Mouse (Mus musculus) kidney, adult 9 months (tissue): ENCODE results near the gene Ifna2.

Experiments used
- DNase-seq: peaks from one replicate; pipeline ENCODE4 v3.0.0; 2022

Gene Ifna2

DNA sequence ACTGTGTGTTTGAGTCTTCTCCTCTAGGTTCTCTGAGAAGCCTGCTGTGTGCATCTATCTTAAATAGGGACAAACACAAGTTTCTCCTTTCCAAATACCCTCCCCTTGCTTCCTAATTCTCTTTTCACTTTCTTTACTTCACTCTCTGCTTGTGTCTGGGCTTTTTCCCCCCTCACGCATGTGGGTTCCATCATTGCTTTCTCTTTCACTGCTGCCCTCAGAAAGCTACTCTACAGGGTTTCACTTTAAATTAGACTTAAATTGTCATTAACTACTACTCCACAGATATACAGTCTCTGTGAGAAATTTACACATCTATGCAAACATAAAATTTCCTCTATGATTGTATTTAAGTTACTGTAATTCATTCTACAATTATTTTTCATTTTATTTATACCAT is at the start of gene Ifna2:
Ifna2 (minus strand) TSS at position 101 of the 400 bp plus-strand sequence.
- DNase-seq, result no peak

DNA sequence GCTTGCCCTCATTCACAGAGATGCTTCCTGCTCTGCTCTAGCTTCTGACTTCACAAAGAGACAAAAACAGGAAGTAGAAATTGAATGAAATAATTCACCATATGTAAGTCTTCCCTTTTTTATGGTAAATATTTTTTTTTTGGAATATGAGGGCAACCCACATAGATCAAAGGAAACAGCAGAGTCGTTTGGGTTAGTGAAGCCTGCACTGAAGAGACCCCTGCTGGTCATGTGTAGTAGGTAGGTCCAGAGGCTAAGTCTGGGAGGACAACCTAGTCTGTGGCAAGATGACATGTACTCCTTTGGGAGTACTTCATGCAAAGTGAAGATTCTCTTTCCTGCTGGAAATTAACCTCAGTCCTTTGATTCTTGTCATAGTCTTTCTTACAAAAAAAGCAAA is 43.6 kb upstream of the Ifna2 start:
- DNase-seq, result peak; percentile 62

DNA sequence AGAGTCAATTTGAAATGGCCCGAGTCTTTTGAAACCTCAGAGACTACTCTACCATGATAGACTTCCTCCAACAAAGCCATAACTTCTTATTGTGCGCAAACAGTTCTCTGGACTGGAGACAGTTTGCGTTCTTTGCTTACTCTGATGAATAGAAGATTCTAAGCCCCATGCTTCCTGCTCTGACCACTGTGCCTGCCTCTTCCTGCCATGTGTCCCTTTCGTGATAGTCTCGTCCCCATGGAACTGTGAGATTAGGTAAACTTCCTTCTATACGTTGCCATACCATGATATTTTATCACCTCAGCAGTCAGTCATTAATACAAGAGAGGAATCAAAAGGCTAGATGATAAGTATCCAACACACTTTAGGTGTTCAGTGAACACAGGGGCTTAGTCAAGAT is 43.0 kb upstream of the Ifna2 start:
- no peak for DNase-seq

DNA sequence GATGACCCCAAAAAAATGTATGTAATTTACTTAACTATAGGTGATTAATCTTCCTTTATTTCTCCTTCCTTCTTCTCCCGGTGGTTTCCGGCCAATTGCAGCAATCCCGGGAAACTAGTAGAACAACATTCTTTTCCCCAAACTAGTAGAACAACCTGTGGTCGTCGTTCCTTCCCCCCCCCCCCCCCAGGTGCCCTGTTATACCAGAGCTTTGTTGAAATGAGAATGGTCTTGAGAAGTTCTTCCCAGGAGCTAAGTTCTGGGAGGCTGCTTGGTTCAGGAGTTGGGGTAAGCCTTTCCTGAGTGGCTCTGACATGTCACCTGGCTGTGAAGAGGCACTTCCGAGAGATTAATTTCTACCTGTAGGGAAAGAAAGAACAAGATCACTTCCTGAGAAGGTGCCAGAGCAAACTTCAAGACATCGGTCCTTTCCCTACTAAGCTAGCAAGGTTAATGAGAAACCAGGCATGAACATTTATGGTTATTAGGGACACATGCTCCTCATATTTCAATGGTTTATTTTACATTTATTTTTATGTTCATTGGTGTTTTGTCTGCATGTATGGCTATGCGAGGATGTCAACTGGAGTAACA is 39.9 kb upstream of the Ifna2 start:
- DNase-seq, result peak; percentile 66

DNA sequence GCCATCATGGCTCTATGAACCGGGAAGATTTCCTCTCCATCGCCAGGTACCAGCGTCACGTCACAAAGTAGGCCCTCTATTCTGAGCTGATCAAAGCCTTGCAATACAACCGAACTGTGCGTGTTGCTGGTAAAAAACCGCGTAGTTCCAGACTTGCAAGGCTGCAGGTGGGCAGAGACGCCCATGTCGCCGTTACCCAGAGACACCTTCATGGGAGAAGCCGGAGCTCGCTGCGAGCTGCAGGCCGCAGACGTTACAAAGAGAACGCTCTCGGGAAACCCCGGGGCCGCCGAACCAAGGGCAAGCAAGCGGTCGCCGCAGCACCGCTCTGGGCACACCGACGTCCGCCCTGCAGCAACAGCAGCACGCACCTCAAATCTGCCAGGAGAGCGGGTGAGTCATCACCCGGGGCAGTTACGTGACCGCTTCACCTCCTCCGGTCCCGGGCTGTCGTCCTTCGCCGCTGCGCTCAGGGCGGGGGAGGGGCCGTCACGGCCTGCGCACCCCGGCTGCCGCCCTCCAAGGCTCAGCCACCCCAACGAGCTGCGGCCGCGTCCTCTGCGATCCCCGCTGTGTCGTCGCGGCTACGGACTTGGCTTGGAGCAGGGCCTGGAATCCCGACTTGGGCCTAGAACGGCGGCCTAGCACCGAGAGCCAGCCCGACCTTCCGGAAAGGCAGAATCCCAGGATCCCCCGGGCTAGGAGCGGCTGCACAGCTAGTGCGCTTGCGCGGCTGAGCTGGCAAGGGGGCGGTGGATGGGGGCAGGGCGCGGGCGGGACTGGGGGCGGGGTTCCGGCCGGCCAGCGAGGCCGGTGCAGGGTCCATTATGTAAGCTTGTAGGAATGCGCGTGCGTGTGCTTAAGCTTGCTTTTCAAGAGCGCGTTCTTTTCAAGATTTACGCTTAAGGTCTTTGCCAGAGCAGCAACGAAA is 38.3 kb upstream of the Ifna2 start, which contains the start of the genes Gm26566 and Klhl9:
Gm26566 (plus strand) TSS at position 15 of the 931 bp plus-strand sequence.
Klhl9 (minus strand) TSS at position 675 of the 931 bp plus-strand sequence.
- DNase-seq, result peak; percentile 93

DNA sequence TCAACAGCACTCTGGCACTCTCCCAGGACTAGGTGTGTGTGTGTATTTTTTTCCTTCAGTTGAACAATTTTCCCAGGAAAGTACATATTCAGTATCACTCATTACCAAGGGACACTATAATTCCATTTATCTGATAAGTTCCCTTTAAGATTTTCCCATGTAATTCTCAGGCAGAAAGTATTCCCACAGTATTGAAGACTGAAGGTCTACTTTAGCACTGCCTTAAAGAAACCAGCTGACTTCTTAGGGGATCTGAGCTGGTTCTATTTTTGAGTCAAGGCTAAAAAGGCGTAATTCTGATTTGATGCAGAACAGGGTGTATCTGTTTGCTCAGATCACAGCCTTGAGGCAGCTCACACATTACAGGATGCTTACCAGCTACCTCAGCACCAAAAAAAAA is 35.0 kb upstream of the Ifna2 start:
- no peak for DNase-seq

DNA sequence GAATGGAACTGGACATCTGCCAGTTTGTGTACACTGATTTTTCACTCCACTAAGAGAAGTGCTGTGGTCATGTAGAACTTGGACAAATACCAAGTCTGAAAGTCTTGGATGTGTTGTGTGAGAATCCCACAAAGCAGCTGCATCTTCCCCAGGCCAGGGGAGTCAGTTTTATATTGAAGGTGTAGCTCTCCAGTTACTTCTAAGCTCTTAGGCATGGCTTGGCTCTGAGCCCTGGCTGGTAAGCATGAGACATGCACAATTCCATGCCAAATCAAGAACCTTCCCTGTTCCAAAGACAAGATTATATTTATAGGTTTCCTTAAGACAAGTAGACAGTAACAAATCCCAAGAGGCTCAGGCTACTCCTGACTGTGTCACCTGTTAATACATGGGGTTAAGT is 31.3 kb upstream of the Ifna2 start:
- DNase-seq, result no peak

DNA sequence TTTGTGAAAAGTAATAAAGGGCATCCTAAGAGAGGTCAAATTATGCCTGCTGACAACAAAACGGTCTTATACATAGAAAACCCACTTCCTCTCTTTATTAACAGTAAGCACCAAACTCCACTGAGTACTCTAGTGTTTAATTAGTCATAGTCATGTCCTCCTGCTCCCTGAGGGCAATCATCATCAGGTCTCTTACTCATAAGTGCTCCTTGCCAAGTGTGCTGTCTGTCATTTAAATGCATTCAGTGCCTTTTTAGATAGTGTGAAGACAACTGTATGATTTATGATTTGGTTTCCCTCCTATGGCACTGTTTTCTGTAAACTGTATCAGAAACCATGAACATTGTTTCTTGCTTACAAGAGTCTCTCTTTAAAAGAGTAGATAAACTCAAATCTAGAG is 30.6 kb upstream of the Ifna2 start:
- no peak for DNase-seq

DNA sequence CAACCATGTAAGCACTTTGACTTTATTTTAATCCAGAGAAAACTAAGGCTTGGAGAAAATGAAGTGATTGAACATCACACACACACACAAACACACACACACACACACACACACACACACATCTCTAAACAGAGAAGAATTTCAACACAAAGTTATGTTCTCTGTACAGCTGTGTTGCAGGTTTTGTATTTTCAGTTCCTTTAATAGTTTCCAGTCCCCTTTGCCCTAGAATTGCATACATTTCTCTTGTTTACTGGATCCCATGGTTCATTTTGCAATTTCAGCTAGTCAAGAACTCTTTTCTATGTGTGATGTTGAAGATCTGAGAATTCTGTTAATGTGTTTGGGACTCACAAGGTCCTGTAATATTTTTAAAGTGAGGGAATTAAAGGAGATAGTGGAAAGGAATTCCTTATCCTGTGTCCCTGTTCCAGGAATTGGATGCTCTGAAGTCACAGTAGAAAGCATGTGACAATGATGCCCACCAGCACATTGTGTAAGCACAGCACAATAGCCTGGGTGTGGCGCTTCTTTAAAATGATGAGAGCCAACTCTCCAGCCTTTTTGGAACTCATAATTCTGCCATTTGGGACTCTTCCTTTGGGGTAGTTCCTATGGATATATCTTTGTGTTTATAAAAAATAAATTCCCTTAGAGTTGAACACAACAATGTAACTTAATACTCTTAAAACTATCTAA is 23.6 kb upstream of the Ifna2 start:
- no peak for DNase-seq

DNA sequence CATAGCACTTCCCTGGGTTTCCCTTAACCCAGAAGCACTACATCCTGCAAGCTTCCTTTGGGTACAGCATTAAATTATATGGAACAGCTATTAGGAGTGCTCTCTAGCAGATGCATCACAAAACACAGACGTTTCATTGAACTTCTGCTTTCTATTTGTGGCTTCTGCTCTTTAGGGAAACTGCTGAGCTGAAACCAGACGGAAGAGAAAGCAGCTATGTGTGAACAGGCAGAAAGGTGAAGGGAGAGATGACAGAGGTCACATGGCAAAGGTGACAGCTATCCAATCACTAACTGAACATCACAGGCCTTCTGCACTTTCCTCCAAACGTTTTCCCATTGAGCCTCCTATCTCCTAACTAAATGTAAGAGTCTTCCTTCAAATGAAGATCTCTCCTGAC is 22.2 kb upstream of the Ifna2 start:
- no peak for DNase-seq

DNA sequence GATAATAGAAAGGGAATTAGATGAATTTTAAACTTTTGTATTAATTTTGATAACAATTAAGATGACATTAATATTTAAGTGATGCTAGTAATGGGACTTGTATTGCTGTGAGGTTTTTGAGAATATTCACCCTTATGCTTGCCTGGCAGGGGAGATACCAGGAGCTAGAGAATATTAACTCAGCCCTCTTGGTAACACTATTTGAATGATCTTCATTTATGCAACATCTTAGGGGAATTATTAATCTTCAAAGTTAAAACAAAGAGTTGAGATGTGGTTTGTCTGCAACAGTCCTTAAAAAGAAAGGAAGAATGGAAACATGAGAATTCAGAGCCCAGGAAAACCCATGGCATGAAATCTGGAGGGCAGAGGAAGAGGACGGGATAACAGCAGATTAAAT is 15.6 kb upstream of the Ifna2 start:
- peak; percentile 65 for DNase-seq

DNA sequence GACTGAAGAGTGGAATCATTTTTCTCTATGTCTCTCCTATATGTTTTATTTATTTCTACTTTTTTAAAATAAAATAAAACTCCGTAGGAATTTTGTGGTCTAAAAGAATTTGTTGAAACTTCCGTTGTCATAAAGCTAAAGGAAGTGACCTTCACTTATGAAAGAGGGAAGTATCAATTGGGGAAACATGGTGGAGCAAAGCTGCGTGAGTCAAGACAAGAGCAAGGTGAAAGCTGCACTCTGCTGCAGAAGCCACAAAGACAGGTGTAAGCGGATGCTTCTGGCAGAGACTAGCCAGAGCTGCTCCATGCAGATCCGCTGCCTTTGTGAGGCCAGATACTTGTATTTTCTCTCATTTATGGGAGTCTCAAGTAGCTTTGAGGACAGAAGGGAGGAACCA is 15.1 kb upstream of the Ifna2 start:
- no peak for DNase-seq

DNA sequence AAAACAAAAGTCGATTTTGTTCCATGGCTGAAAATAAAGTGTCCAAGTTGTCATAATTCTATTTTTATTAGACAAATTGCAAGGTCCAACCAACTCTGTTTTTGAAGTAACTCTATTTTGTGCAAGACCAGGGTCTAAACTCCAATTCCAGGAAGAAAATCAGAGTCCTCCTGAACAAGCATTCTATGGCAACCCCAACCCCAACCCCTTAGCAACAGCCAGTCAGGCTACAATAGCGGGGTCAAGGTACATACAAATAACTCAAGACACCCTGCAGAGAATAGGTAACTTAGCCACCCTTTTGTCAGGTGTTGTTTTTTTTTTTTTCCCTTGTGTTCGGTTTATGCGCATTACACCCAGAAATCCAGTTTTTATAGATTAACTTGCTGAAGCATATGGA is 14.0 kb upstream of the Ifna2 start:
- DNase-seq, result peak; percentile 72

DNA sequence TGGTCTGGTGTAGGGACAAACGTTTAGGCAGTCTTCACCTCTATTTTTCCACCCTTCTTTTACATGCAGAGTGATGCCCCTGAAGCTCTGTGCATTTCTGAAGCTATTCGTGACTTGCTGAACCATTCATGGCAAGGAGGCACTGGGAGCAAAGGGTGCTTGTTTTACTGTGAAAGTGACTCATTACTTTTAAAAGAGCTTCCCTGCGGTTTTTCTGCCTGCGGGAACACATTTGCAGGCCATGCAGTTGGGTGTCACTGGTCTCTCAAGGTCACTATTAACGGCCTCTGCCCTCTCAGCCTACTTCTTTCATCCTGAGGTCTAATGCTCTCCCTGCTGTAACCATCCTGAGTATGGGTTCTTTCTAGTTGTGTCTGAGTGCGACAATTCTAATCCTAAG is 13.4 kb upstream of the Ifna2 start:
- DNase-seq, result peak; percentile 51

DNA sequence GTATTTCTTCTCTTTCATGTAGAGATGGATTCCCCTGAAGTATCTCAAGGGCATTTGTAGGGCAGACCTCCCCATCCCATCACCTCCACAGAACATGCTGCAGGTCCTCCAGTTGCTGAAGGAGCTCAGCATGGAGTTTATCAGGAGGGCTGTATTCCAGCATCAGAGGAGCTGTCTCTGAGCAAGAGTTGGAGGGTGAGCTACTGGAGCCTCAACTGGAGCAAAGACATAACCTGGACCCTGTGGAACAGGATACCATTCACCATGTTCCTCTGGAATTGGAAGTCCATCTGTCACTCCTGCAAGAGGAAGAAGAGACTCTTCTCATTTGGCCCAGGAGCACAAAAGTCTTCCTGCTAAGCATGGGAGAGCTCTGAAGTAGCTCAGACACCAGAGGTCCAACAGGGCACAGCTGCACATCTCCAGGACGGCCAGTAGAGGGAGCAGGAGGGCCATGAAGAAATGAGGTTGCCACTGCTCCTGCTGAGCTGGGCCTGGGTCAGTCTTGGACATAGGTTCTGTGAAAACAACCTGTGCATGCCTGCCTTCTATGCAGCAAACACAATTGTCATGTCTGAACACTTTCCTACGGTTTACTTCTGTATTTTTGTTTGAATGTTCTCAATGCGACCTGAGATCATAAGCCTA is 12.6 kb upstream of the Ifna2 start:
- peak; percentile 87 for DNase-seq

DNA sequence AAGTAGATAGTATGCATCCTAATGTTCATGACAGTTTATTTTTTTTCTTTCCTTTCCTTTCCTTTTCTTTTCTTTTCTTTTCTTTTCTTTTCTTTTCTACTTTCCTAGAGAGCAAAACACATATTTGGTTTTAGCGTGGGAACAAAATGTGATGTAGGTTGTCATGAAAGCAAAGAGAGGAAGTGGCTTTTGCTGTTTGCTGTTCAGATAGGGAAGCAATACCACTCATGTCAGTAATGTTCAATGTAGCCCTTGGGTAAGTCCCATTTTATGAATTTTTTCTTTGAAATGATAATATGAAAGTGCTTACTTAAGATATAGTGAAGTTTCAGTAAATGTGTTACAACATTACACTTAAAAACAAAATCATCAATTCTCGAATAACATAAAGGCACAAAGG is 9.7 kb upstream of the Ifna2 start:
- no peak for DNase-seq

DNA sequence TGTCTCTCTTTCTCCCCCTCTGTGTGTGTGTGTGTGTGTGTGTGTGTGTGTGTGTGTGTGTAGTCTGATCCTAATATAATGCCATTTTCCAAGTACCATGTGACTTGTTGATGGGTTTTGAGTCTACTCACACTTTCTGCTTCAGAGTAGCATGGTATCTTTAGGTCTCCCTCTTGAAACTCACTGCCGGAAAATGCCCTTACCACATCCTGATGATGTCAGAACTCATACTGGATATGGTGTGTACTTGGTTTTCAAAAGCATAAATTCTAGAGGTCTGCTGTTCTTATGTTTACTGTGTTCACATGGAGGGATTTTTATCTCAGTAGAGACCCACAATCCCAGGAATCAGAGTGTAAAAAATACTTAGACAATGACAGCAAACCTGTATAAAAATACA is 8.8 kb upstream of the Ifna2 start:
- no peak for DNase-seq

DNA sequence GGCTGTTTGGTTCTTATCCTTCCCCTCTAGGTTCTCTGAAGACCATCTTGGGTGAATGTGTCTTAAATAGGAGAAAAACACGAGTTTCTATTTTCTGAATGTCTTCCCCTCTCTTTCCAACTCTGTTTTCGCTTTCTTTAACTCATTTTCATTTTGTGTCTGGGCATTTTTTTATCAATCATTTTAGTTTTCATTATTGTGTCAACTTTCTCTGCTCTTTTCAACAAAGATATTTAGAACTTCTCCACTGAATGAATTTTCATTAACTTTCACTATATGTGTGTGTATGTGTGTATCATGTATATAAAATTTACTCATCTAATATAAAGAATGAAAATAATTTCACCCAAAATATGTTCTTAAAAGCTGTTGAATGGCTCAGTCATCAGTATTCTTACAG is 7.5 kb upstream of the Ifna2 start, which contains the start of gene Ifnab:
Ifnab (minus strand) TSS at position 101 of the 400 bp plus-strand sequence.
- no peak for DNase-seq

DNA sequence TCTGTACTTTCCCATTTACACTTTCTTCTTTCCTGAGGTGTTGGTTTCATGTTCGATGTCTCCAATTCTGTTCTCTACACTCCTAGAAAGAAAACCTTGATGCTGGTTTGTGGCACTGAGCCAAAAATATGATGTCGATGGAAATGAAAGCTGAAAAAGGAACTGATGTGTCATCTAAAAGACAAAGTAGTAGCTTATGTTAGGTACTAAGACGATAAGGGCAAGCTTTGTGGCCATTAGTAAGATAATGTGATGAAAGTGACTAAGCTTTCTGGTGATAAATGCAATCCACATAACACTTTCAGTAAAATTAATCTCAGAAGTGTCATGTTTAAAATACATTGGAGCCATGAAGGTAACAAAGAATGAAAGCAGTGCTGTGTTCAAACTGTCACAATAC is 2.4 kb downstream of the Ifna2 start:
- no peak for DNase-seq

DNA sequence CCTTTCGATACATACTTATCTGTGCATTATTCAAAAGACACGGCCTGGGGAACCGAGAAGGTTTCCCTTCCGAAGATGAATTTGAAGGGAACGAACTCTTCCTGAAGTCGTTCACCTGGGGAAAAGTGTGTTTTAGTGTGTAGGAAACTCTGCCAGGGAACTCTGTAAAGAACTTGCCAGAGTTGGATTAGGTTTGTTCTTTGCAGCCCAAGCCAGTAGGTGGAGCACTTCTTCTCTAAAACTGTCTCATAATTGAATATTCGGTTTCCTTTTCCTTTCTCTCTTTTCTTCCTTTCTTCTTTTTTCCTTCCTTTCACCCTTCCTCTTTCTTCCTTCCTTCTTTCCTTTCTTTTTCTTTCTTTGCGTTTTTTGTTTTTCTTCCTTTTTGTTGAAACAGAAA is 3.4 kb downstream of the Ifna2 start:
- DNase-seq, result peak; percentile 40

DNA sequence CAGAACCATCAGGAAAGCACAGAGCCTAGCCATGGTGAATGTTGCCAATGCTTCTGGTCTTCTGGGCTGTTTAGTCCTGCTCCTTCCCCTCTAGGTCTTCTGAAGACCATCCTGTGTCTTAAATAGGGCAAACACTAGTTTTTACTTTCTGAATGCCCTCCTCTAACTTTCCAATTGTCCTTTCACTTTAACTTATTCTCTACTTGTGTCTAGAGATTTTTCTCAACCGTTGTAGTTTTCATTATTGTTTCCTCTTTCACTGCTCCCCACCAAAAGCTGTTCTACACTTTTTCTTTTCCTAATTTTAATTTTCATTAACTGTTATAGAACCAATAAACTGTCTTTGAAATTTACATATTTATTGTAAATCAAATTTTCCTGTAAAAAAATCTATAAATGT is 6.9 kb downstream of the Ifna2 start, which contains the start of gene Ifna16:
Ifna16 (minus strand) TSS at position 101 of the 400 bp plus-strand sequence.
- no peak for DNase-seq

DNA sequence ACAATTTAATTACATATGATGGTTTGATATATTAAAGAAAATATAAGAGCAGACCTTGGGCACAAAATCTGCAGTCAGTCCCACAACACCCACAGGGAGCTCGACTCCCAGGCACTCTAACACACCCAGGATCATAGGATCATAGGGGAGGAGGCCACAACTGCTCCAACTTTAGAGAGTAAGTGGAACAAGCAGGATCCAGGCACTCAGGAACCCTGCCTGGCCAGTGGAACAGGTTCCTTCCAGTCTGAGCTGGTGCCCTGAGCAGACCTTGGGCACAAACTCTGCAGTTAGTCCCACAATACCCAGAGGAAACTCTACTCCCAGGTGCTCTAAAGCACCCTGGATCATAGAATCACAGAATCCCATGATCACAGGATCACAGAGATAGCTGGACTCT is 28.3 kb downstream of the Ifna2 start:
- DNase-seq, result peak; percentile 26

DNA sequence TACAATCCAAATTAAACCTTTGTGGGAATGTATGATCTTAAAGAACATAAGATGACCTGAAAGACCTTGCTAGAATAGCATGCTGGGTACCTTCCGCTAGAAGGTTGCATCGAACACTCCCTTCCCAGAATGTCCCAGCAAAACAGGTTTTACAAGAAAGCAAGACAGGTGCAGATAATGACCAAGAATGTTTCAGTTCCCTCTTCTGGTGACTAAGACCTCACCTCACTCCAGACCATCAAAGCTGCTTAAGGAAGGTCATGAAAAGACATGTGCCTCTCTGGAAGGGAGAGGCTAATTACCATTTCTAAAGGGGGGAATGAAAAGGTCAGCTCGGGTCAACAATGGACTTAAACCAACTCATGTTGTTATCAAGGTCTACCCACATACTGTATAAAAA is 30.1 kb downstream of the Ifna2 start:
- DNase-seq, result no peak
